Mouse (Mus musculus) right cerebral cortex, postnatal 25 days (tissue): ENCODE measurements at regions not wholly inside any gene's neighbourhood (a gene's known extent, or its start where the extent isn't known, plus 50 kb on each side); places are given as distances from the start of the nearest gene placed in this dataset.

Experiments
- DNase-seq: peaks from one replicate; pipeline ENCODE4 v3.0.0; 2022

DNA sequence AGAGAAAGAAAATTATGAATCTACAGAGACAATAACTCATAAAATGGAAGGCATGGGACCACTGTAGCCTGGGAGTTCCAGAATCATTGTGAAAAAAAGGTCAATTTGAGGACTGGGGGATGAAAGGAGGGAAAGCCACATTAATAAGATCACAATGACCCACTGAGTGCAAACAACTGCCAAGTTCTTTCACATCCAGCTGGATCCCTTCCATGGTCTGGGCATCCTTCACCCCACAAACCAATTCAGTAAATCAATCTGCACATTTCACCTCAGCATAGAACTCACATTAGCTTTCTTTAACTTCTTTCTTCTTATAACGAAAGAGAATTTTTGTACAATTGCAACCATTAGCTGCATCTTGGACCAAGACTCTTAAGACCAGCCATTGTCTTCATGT lies 169.4 kb downstream of the Gm19410 start:
- DNase-seq = no peak

DNA sequence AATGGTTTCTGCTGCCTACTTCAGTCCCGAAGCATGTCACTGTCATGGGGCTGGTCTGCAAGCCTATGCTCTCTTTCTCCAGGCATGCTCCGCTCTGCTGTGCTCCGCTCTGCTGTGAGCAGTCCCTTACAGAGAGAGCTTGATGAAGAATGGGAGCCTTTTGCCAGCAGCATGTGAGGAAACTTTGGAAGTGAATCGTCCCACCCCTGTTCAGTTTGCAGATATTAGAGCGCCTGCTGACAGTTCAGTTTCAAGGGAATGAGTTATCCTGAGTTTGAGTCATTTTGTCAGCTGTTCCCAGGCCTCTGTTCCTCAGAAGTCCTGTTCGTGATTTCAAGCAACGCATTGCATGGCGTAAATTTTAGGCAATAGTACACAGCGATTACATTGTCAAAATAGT lies 173.6 kb downstream of the Gm19410 start:
- DNase-seq = no peak

DNA sequence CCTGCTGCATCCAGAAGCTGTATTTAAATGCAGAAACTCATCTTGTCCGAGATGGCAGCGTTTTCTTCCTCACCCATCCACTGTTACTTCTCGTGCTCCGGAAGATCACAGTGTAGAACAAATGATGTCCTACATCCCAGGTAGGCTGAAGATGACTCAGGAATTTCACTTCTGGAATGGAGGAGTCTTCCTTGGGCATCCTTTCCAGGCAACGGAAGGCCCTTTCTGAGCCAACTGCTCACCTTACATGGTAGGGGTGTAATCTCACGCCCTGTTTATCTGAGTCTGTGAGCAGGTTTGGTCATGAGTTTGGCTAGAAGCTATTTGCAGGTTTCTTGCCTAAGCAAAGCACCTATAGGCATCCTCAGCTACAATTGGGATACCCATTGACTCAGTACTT lies 176.9 kb downstream of the Gm19410 start:
- DNase-seq = no peak

DNA sequence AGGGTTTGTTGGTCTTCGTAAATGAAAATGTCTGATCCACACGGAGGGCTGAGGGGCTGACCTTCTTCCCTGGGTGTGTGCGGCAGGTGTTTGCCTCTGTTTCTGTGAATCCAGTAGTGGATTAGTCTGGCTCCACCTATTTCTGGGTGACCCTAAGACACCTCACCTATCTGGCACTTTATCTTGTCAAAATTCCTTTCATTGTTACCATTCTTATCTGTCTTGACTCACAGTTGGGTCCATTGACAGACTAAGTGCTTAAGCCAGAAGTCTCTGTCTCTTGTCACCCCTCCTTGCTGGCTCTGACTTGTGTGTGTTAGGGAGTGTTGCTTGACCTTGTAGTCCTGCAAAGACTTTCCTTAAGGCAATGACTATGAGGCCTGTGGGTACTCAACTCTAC lies 178.1 kb downstream of the Gm19410 start:
- DNase-seq = no peak

DNA sequence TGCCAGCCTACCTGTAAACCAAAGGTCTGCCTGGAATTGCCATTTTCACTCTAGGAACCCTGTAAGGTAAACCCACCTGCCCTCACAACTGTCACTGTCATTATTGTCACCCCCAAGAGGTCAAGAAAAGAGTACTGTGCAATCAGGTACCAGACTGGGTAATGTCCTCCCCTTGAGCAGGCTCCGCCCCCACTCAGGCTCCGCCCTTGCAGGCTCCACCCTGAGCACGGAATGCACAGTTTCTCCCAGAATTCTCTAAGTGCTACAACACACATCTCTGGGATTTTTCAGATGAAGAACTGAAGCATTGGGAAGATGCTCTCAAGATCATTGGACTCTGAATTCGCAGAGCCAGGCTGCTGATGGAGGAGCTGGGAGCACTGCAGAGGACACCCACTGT lies 178.9 kb downstream of the Gm19410 start:
- no peak for DNase-seq

DNA sequence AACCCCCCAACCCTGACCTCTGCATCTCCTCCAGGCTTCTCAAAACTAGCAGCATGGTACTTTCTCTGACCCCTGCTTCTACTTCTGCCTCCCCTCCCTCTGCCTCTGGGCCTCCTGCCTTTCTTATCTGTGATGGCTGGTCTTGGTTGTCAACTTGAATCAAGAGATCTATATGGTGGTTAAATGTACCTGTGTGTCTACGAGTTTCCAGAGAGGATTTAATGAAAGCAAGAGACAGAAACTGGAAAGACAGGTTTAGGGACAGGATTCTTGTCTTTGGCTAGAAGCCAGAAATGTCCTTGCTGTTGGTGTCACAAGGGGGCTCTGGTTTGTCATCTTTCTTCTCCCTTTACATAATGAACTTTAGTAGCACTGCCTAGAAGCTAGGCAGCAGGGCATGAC lies 180.9 kb downstream of the Gm19410 start:
- no peak for DNase-seq

DNA sequence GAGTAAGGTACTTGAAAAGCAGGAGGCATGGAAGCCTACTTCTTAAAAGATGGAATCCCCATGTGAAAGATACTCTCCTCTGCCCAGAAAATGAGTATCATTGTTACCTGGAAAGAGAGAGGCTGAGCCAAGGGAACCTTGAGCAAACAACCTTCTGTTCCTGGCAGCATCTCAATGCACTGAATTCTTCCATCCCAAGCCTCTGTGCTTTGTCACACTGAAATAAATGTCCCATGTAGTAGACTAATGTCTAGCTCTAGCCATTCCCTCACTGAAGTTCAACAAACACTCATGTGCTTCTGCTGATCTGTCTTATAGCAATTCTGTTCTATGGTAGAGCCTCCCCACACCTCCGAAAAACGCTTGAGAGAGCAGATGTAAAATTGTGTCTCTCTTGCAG lies 182.6 kb downstream of the Gm19410 start:
- DNase-seq = no peak

DNA sequence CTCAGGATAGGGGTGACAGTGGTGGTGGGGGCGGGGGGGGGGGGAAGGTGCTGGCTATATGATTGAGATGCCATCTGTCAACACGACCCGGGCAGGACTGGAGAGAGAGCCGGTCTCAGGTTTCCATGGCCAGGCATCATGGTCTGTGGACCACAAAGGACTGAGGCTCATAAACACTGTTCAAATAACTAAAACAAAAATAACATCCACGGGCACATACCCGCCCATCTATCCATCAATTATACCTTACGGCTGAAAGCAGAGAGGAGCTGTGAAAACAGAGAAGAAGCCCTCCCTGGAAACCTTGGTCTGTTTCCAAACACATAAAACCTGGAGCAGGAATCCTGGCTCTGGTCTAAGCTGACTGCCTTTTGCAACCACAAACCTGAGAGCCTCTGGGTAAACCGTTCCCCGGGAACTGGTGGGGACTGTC lies 183.2 kb downstream of the Gm19410 start:
- no peak for DNase-seq

DNA sequence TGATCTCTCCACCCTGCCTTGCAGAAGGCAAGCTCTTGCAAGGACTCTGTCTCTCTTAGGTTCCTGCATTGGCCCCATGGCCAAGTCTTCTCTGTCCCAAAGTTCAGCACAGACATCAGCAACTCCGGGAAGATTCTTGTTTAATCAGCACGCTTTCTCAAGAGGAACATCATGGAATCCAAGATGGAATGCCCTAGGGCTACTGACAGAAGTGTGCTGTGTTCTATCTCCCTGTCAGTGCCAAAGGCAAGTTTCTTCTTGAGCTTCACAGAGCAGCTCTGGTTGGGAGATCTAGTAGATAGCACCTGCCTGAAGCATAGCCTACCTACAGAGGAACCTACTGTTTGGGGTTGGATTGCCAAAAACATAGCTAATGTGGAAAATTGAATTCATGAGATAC lies 189.9 kb downstream of the Gm19410 start:
- no peak for DNase-seq

DNA sequence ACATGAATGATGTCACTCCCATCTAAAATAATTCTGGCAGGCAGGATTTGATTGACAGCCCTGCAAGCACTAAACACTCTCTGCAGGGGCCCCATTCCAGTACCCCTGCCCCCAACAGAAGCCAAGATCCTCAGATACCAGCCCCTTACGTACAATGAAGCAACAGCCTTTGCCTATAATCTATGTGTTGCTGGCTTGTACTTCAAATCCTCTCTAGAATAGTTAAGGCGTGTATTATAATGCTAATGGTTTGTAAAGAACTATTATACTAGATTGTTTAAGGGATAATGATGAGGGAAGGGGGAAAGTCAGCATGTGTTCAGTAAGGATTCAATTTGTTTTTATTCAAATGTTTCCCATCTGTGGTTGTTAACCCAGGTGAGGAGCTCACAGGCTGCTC lies 190.7 kb downstream of the Gm19410 start:
- no peak for DNase-seq

DNA sequence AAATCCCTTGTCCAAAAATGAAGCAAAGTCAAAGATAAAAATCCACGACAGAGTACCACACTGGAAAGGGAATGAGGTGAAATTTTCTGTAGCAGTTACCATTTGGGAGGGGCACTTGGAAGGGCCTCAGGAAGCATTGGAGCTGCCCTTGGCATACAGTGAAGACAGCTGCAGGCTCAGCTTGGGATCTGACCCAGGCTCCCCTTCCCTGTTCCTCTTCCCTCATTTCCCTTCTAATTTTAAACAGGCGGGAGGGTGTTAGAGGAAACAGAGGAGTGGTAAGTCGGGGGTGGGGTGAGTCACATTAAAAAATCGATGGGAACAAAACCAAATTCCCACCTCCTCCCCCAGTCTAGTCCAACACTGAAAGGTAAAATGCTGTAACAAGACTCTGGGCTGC lies 193.6 kb downstream of the Gm19410 start:
- DNase-seq = no peak

DNA sequence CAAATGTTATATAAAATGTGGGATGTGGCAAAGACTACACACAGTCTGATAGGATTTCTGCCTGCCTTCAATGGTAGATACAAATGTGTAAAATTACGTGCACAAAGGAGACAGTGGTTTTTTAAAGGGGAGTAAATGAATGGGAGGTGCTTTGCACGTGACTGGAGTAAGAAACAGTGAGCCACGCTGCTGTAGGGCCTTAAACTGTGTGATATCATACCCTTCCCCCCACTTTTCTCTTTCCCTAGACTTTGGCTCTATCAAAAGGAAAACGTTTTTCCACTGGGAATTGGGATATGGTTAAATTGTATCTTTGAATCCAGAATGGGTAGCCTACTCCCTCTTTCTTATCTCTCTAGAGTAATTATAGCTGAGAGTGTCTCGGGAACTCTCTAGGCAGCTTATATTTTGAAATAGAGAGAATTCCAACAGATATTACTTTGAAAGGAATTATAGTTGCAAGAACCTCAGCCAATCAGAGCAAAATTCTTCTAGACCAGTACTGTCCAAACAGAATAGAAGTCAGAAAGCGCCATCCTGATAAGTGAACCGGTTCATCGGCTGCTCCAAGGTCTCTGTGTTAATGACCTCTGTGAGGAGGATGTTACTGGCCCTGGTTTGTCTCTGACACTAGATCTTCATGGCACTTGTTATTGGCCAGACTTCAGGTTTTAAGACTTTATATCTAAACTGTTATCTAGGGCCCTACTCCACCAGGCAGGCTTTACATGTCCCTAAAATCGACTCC lies 195.5 kb downstream of the Gm19410 start:
- DNase-seq = no peak

DNA sequence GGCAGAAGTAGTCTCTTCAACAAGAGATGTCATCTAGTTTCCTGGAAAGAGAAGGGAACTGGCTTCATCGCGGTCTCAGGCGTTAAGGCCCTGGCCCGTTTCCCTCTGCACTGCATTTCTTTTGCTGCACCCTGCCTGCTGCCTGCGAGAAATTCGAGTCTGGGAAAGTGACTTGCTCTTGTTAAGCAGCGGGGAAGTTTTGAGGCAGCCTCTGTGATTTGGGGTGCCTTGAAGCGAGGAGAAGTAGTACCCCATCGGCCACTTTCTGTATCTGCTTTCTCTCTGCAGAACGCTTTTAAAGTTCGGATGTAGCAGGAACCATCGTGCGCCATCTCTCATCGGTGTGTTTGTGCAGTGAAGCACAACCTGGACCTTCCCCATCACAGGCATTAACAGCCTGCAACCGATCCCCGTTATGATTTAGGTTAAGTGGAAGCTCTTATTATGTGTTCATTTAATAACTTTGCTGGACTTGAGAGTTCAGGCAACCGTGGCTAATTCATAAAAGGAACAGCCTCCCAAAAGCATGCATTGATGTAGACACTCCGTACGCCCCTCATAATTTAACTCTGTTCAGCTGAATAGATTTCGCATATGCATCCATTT lies 196.1 kb downstream of the Gm19410 start:
- DNase-seq = no peak

DNA sequence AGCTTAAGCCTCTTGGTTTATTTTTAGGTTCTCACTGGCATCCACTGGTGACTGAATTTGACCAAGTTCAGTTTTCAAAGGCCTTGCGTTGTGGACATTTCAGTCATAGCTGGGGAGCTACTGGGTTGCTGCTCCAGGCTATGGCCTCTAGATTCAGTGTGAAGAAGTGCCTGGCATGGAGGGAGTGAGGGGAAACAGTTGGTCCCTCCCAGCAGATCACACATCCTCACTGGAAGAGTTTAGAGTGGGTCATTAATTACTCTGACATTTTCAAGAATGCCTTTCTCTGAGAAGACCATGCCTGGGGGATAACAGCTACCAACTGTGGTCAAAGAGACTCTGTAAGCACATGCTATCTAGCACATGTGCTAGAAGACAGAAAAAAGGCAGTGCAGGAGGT lies 199.3 kb downstream of the Gm19410 start:
- DNase-seq = no peak

DNA sequence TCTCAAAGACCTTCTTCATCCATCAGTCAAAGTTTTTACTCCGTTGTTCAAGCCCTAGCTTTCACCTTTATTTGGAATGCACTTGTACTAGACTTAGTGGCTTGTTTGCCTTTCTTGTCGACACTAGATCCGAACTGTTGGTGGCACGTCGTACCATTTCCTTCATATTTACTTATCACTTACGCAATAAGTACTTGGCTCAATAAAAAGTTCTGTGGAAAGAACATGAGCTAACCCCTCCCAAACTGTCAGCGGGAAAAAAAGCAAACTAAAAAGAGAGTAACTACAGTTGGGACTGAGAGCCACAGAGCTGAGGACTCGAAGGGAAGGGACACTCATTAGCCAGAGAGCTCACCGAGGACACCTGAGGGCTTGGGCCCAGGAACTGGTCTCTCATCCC lies 202.8 kb downstream of the Gm19410 start:
- no peak for DNase-seq

DNA sequence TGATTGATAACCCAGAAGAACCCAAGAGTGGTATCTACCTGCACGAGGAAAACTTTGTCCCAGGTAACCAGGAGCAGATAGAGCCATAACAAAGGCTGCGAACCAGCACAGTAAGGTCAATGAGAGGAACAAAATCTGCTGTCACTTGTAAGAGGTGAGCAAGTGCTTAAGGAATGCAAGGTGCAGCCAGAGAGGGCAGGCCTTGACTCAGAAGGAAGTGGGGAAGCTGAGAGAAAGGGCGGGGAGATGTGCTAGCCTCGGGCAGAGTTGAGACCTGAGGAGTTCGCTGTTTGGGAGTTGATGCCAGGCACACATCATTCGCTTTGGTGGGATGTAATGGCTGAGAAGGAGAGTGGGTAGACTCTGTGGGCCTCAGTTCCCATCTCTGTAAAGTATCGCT lies 205.5 kb downstream of the Gm19410 start:
- DNase-seq = no peak

DNA sequence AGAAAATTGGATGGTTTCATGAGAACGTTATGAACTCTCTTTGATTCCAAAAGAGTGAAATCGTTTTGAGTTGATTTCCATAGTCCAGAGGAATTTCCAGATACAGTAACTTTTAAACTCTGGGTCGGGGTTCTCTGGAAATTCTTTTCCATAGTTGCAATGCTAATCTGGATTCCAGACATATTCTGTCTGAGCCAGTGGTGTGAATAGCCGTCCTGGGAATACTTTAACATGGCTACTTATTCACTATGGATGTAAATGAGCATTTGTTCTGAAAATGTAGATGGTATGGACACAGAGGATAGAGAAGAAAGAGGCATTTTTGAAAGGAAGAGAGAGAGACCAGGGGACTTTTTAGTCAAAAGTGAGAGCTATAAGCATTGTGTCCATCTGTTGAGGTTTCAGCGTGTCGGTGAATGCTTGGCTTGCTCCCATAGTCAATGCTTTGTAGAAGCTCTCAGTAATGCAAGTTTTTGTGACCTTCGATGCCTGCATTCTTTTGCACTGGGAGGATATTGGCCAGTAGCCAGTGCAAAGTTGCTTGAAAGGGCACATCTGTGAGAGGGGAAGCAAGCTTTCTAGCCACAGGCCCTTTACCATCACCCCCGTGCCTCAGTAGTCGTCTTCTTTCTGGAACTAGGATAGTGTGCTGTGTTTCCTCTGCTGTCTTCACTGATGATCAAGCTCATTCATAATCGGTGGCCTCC lies 208.9 kb downstream of the Gm19410 start:
- no peak for DNase-seq

DNA sequence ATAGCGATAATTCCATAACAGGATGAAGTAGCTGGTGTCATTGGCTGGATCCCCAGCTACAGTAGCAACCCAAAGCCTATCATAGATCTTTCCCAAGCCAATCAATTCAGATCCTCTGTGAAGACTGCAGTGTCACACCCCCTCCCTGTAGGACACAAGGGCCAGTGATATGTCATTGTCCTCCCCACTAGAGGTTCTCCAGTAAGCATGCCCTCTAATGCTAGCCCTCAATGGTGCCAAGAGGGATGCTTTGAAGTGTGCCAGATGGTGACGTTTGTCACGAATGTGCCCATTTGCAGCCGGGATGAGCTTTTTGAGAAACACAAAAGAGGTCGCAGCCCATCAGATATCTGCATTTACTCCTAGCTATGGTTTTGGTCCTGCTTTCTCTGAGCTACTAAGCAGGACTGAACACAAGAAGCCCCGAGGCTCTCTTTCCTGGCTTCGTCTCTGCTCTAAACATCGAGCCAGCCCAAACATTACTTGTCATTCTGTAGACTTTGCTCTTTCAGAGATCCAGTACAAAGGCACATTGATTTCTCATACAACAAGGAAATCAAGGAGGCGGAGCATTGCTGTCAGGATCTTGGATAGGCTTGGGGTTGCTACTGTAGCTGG lies 214.2 kb downstream of the Gm19410 start:
- no peak for DNase-seq

DNA sequence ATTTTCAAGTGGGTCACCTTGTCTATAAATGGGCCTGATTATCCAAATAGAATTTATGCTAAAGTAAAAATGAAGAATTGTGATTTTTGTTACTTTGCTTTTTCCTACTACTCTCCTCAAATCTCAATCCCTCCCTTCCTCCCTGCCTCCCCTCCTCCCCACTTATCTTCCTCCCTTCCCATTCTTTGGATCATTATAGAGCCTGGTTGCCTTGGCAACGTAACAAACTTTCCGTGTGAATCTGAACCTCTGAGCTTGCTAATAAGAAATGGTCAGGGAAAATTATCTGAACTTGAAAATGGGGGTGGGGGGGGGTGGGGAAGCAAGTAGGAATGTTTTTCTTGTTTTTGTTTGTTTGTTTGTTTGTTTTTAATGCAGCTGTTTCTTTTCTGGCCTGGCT lies 217.5 kb downstream of the Gm19410 start:
- no peak for DNase-seq

DNA sequence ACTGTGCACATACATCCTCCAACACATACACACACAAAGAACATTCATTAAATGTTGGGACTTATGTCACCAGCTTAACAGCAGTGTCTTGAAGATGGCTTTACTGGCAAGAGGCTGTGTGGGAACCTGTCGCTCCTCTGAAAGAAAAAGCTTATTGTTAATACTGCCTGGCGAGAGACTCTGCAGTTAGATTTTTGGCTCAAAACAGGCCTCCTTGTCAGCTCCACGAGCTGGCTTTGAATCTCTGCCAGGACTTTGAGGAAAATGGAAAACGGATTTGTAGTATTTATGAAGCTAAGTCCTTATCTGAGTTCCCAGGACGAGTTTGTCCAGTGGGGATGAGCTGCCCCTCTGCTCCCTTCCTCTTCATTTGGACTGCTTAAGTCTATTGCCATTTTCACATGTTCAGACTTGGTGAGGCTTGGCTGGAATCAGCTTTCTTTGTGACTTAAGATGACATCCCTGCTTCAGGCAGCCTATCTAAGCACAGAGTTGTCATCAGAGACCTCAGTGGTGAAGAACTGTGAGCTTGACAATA lies 219.6 kb downstream of the Gm19410 start:
- DNase-seq = no peak

DNA sequence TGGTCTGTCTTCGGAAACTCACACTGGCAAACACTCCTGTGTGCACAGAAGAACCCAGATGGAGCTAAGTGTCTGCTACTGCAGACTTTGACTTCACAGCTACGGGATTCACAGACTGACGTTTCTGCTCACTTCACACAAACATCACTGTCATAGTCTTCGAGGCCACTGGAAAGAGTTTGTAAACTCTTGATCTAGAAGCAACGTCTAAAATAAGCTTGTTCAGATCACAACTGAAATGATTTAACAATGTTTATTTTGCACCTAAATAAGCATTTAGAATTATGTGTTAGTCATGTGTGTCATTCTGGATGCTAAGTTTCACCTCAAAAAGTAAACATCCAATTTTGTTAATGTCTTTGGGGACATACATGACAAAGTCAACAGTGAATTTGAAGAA lies 221.7 kb downstream of the Gm19410 start:
- DNase-seq = no peak

DNA sequence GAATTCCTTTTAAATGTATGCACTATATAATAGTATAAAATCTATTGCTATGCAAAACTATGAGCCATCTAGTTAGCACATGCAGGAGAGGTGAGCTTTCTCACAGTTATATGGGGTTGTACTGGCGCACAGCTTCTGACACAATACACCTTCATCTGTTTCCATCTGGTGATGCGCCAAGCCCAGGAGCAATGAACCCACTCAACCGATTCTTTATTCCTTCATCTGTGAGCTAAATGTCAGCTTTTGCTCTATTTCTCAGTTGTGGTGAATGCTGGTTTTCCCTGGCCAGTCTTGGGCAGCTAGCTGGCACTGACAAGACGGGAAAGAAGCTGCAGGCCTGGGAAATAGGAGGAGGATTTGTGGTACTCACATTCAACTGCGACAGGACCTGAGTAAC lies 225.4 kb downstream of the Gm19410 start:
- no peak for DNase-seq

DNA sequence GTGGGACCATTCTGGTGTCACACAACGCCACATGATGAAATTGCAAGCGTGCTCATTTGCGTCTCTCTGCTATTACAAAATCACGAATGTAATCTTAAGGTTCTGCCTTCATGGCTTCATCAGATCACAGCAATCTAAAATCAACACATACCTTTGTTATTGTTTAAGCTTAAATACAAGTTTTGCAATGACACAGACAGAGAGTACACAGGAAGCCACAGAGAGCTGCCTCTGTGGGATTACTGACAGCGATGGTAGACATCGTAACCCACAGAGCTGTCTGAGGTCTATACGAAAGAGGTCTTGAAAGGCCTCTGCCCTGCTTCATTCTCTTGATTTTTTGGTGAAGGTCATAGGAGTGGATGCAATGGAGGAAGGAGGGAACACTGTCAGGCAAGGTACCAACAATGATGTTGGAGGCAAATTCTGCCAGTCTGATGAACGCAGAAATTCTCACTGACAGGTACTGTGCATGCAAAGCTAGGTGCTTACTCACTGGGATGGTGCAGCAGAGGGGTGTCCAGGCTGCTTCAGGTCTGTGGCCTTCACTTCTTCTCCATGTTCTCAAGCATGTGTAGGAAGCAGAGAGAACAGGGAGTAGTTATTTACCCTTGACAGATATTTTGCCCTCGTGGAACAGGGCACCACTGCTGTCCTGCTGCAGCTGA lies 226.5 kb downstream of the Gm19410 start:
- DNase-seq = no peak
